Mouse (Mus musculus) hindbrain, embryonic 11.5 days (tissue): ENCODE measurements at regions not wholly inside any gene's neighbourhood (a gene's known extent, or its start where the extent isn't known, plus 50 kb on each side); places are given as distances from the start of the nearest gene placed in this dataset.

ENCODE experiments used
- ATAC-seq: fragments of 200-750 bp; cut with Nextera tagmentation; 2 replicates; pipeline ENCODE4 v1.8.0; 2017; ENCODE audit warnings: mild to moderate bottlenecking, moderate TSS enrichment, moderate library complexity; ENCODE audit not compliant: low FRiP score
- DNase-seq: peaks from one replicate; pipeline ENCODE4 v3.0.0-alpha.2; 2015; ENCODE audit warnings: low spot score
- H3K27ac ChIP-seq: fragments of 300-500 bp; sonication (generic); 2 replicates; pipeline ENCODE4 v1.5.1; 2014; ENCODE audit warnings: mild to moderate bottlenecking, low read depth, low read length
- H3K27me3 ChIP-seq: fragments of 300-500 bp; sonication (generic); 2 replicates; pipeline ENCODE4 v1.6.1; 2014; ENCODE audit warnings: mild to moderate bottlenecking, low read length, moderate library complexity, mixed read lengths; ENCODE audit not compliant: control insufficient read depth, insufficient read depth
- H3K36me3 ChIP-seq: fragments of 300-500 bp; sonication (generic); 2 replicates; pipeline ENCODE4 v1.6.1; 2014; ENCODE audit warnings: mild to moderate bottlenecking, low read length, moderate library complexity, mixed read lengths; ENCODE audit not compliant: control insufficient read depth, insufficient read depth
- H3K4me1 ChIP-seq: fragments of 300-500 bp; sonication (generic); replicated peaks from 2 replicates; pipeline ENCODE4 v1.6.1; 2014; ENCODE audit warnings: low read length, mixed read lengths; ENCODE audit not compliant: control insufficient read depth, insufficient read depth
- H3K4me2 ChIP-seq: fragments of 300-500 bp; sonication (generic); replicated peaks from 2 replicates; pipeline ENCODE4 v1.6.1; 2014; ENCODE audit warnings: mild to moderate bottlenecking, low read depth, low read length
- H3K4me3 ChIP-seq: fragments of 300-500 bp; sonication (generic); 2 replicates; pipeline ENCODE4 v1.5.1; 2014; ENCODE audit warnings: low read depth, low read length
- H3K9ac ChIP-seq: fragments of 300-500 bp; sonication (generic); 2 replicates; pipeline ENCODE4 v1.6.1; 2014; ENCODE audit warnings: low read depth, low read length
- H3K9me3 ChIP-seq: fragments of 300-500 bp; sonication (generic); 2 replicates; pipeline ENCODE4 v1.6.1; 2016; ENCODE audit warnings: low read length; ENCODE audit not compliant: control insufficient read depth
- WGBS: fragments of 180-500 bp; shearing (Covaris S2); extraction: QIAGEN DNeasy Blood & Tissue Kit; methylation state at CpG from one replicate; pipeline ENCODE4 v1.1.7; 2014; 5-methylcytosine and 5-hydroxymethylcytosine counted together

DNA sequence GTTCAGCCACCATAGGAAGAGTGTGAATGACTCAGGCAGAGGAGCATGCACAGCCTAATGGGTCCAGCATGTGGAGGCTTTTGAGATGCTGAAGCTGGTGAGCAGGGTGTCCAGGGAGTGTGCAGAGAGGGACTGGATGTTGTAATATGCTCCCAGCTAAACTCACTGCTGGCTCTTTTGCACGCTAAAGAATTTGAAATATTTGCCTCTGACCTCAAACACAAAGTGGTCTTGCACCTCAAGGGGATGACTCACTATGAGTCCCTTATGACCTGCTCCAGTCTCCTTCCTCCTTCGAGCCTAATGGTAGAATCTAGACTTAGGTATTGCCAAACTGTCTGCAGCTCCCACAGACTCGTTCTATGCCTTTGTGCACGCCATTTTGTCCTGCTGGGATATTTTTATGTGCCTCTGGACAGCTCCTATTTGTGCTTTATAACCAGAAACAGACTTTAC lies 55.0 kb upstream of the Slit3 start:
- Histone ChIP-seq H3K27ac (no peak overlapping the region), H3K9me3 (no peaks in the 10 kb centered on the region), H3K36me3 (no peaks in the 10 kb centered on the region), H3K4me3 (no peak overlapping the region), H3K4me1 (no peaks in the 10 kb centered on the region), H3K9ac (no peak overlapping the region), H3K27me3 (no peaks in the 10 kb centered on the region), H3K4me2 (no peak overlapping the region)
- no peak for ATAC-seq
- no peak for DNase-seq
- 68% methylated on average over 4 of the region's 4 CpGs for WGBS

DNA sequence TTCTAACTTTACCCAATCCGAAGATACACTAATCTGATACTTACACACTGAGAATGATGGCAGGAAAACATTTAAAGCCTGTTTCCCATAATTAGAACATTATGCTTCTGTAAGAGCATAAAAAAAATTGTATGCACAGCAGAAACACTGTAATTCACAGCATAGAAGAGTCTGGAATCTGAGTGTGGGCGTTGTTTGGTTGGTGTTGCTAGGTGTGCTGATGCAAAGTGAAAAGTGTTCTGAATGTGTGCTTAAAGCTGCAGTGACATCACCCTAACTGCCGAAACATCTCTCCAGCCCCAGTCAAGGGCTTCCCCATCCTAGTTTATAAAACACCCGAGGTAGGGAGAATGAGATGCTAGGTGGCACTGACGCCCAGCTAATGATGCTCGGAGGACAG lies 63.2 kb upstream of the Slit3 start:
- H3K9ac ChIP-seq: no peak overlapping the region
- H3K9me3 ChIP-seq: no peaks in the 10 kb centered on the region
- H3K27ac ChIP-seq: no peak overlapping the region
- no peak overlapping the region for H3K4me3 ChIP-seq
- 83% methylated on average over 6 of the region's 6 CpGs for WGBS
- no peaks in the 10 kb centered on the region for H3K4me1 ChIP-seq
- ATAC-seq (no peak), DNase-seq (no peak)
- H3K4me2 ChIP-seq: no peak overlapping the region
- no peaks in the 10 kb centered on the region for H3K36me3 ChIP-seq
- no peaks in the 10 kb centered on the region for H3K27me3 ChIP-seq

DNA sequence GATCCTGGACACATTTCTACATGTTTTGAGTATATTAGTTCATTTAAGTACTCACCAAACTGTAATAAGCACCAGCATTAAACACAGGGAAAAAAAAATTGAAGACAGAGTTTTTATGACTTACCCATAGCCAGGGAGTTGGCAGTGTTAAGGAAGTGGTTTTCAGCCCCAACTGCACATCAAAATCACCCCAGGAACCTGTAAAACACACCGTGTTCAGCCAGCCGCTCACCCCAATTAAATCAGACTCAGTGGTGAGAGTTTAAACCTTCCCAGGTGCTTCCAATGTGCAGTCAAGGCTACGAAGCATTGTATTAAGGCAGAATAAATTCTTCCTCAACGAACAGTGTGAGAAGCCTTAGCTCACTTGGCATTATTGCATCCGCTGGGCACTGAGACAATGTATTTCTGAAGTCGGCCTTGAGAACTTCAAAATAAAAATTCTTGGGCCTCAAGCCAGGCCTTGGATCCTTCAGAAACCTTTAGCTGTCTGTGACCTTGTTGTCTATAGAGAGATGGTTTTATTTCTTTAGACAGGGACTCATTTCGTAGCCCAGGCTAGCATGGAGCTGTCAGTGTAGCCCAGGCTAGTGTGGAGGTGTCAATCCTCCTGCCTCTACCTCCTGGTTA lies 65.4 kb upstream of the Slit3 start:
- ATAC-seq: no peak
- H3K9ac ChIP-seq: no peak overlapping the region
- no peak overlapping the region for H3K4me3 ChIP-seq
- no peaks in the 10 kb centered on the region for H3K9me3 ChIP-seq
- 85% methylated on average over 7 of the region's 7 CpGs for WGBS
- no peaks in the 10 kb centered on the region for H3K36me3 ChIP-seq
- H3K27ac ChIP-seq: no peak overlapping the region
- DNase-seq: no peak
- no peaks in the 10 kb centered on the region for H3K27me3 ChIP-seq
- H3K4me2 ChIP-seq: no peak overlapping the region
- H3K4me1 ChIP-seq: no peaks in the 10 kb centered on the region

DNA sequence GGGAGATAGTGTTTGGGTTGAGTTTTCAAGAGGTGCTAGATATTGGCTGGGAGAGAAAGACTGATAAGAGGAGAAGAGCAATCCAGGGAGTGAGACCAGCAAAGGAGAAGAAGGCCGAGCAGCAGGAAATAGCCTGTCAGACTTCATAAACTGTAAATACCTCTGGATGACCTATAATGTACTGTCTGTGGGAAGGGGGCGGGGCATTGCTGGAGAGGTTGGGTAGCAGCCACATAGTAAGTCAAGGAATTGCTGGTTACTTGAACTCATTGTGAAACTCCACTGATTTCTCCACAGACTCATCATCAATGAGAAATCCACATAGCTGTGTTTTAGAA lies 67.4 kb upstream of the Slit3 start:
- Histone ChIP-seq H3K27ac (no peak overlapping the region), H3K4me1 (no peaks in the 10 kb centered on the region), H3K4me3 (no peak overlapping the region), H3K9ac (no peak overlapping the region), H3K36me3 (no peaks in the 10 kb centered on the region), H3K9me3 (no peaks in the 10 kb centered on the region), H3K4me2 (no peak overlapping the region), H3K27me3 (no peaks in the 10 kb centered on the region)
- DNase-seq (no peak), ATAC-seq (no peak)
- 73% methylated on average over 2 of the region's 2 CpGs for WGBS

DNA sequence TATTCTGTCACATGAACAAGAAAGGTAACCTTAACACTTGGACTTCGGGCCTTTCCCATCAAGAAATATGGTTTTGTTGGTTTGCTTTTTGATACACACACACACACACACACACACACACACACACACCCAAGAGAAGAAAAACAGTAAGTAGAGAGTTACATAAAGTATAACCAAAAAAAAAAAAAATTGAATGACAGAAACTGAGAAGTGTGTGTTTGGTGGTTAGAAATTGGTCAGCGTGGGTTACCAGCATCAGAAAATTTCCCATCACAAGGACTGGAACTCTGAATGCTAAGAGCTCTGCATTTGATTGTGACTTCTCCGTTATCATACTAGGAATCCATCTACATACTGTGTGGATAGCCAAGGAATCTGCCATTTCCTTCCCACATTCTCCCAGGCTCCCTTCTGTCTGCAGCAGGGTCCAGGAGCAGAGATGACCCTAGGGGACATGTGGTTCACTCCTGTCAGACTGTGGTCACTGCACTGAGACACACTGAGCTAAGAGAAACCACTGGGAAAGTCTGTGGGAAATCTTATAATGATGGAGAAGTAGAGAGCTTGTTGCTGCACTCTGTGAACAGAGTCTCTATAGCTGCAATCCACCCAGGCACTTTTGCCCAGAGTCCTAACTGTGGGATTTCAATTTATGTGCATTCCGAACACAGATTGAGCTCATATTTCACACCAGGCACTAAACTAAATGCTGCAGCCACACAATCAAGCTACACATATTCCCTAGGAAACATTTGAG lies 68.0 kb upstream of the Slit3 start:
- Histone ChIP-seq H3K4me2 (no peak overlapping the region), H3K27ac (no peak overlapping the region), H3K4me3 (no peak overlapping the region), H3K4me1 (no peaks in the 10 kb centered on the region), H3K9ac (no peak overlapping the region), H3K9me3 (no peaks in the 10 kb centered on the region), H3K27me3 (no peaks in the 10 kb centered on the region), H3K36me3 (no peaks in the 10 kb centered on the region)
- ATAC-seq: no peak
- no peak for DNase-seq
- 84% methylated on average over 4 of the region's 4 CpGs for WGBS

DNA sequence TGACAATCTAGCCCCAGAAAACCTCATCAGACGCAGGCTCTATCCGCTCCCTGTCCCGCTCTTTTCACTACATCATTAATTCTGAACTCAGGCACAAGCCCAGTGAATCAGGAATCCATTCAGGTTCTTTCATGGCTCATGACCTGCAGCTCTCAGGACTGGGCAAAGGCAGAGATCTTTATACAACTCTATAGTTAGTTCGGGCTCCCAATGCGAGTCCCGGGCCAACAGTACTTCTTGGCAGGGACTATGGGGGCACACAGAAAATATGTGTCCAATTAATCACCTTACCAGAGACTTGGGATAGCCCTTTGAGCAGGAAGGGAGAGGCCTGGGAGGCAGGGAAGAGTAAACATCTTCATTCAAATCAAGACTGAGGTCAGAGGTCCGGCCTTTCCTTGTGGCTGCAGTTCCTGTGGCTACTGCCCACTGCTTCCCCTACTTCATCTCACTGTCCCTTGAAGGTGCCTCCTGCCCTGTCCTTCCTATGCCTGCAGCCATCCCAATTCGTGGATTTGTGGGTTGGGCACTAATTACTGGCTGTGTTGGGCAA lies 71.3 kb upstream of the Slit3 start:
- no peaks in the 10 kb centered on the region for H3K4me1 ChIP-seq
- H3K9me3 ChIP-seq: no peaks in the 10 kb centered on the region
- 75% methylated on average over 8 of the region's 8 CpGs for WGBS
- H3K36me3 ChIP-seq: no peaks in the 10 kb centered on the region
- ATAC-seq (no peak), DNase-seq (no peak)
- no peak overlapping the region for H3K4me2 ChIP-seq
- H3K27me3 ChIP-seq: no peaks in the 10 kb centered on the region
- no peak overlapping the region for H3K9ac ChIP-seq
- no peak overlapping the region for H3K27ac ChIP-seq
- no peak overlapping the region for H3K4me3 ChIP-seq

DNA sequence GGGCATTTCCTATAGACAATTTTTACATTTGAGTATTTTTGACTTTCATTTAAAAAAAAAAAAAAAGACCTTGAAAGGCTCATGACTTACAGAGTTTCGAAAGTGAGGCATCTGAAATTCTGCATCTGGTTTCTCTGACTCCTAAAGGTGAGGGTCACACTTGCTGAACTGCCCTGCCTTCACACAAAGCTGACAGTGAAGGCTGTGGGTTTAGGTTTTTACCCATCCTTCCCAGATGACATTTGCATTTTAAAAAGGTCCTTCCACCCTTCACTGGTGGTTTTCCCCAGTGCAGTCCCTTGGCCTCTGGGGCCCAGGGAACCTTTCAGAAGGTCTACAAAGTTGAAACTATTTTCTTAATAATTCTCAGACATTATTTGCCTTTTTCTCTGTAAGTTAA lies 76.4 kb upstream of the Slit3 start:
- ATAC-seq: no peak
- no peaks in the 10 kb centered on the region for H3K4me1 ChIP-seq
- DNase-seq: no peak

DNA sequence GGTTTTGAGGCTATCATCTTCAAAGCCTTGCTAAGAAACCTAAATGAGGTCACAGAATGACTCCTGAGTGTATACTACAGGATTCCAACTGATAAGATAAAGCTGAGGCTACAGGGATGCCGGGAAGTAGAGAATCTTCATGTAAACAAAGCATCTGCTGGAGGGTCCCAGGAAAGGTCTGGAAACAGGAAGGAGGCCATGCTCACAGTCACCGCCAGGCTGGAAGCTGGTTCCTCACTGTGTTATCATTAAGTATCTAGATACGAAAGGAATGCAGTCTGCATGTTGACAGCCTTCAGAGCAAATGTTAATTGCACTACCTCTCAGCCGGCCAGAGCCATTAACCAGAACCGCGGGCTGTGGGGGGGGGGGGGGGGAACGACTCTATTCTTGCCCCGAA lies 96.6 kb upstream of the Slit3 start:
- H3K9me3 ChIP-seq: no peaks in the 10 kb centered on the region
- ATAC-seq (no peak), DNase-seq (no peak)
- H3K4me2 ChIP-seq: no peak overlapping the region
- H3K36me3 ChIP-seq: no peaks in the 10 kb centered on the region
- H3K27me3 ChIP-seq: no peaks in the 10 kb centered on the region
- H3K9ac ChIP-seq: no peak overlapping the region
- no peak overlapping the region for H3K27ac ChIP-seq
- H3K4me3 ChIP-seq: no peak overlapping the region
- no peaks in the 10 kb centered on the region for H3K4me1 ChIP-seq
- 55% methylated on average over 7 of the region's 8 CpGs for WGBS

More for the DNA sequence above, 76.4 kb upstream of the Slit3 start:
- no peak overlapping the region for H3K27ac ChIP-seq
- H3K9ac ChIP-seq: no peak overlapping the region
- WGBS: 73% methylated on average over 1 of the region's 1 CpGs
- no peak overlapping the region for H3K4me2 ChIP-seq
- no peak overlapping the region for H3K4me3 ChIP-seq
- no peaks in the 10 kb centered on the region for H3K27me3 ChIP-seq
- H3K9me3 ChIP-seq: no peaks in the 10 kb centered on the region
- H3K36me3 ChIP-seq: no peaks in the 10 kb centered on the region

DNA sequence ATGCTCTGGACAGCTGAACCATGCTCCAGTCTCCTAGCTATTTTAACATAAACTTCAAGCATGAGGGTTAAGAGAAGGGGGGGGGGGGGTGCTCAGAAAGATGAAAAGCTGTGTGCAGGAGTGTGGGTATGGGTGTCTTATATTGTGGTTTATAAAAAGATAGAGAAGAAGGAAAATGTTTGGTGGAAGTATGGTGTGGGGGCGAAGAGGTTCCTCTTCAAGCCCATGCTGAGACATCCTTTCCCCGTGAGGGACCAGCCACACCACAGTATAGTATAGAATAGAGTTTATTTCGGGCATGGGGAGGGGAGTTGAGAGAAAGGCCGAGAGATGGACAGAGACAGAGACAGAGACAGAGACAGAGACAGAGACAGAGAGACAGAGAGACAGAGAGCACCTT lies 97.2 kb upstream of the Slit3 start:
- Histone ChIP-seq H3K4me2 (no peak overlapping the region), H3K36me3 (no peaks in the 10 kb centered on the region), H3K4me3 (no peak overlapping the region), H3K9ac (no peak overlapping the region), H3K27me3 (no peaks in the 10 kb centered on the region), H3K9me3 (no peaks in the 10 kb centered on the region), H3K27ac (no peak overlapping the region), H3K4me1 (no peaks in the 10 kb centered on the region)
- 85% methylated on average over 4 of the region's 4 CpGs for WGBS
- ATAC-seq: no peak
- no peak for DNase-seq
